Mouse (Mus musculus): ENCODE measurements around the gene Mrgpra1. TPM values are rescaled to one million over a fixed set of nuclear protein-coding genes. Genes with fewer than 3 reads are reported as not detected.

The Mrgpra1 gene
- polyA plus RNA-seq, 1 experiment from 2014 or later, result not detected

Other genes starting within 250 kb of the Mrgpra1 start
- 2.9 and 4.1 TPM in 2 replicates for gene Ptpn5, start 220.6 kb downstream of the Mrgpra1 start, polyA plus RNA-seq (2016; fragmentation: Nextera tagmentation; extraction: Ambion mirVana)
- gene Mrgpra6, start 149.3 kb downstream of the Mrgpra1 start, polyA plus RNA-seq (2016; fragmentation: Nextera tagmentation; extraction: Ambion mirVana), result not detected in 2 replicates
- gene Mrgpra9, start 101.4 kb downstream of the Mrgpra1 start, polyA plus RNA-seq (2016; fragmentation: Nextera tagmentation; extraction: Ambion mirVana), result not detected in 2 replicates
- not detected in 2 replicates for gene Mrgpra2a, start 97.9 kb upstream of the Mrgpra1 start, polyA plus RNA-seq (2016; fragmentation: Nextera tagmentation; extraction: Ambion mirVana)
- gene Mrgpra2b, start 174.6 kb upstream of the Mrgpra1 start, polyA plus RNA-seq (2016; fragmentation: Nextera tagmentation; extraction: Ambion mirVana), result not detected in 2 replicates
- gene Mrgpra3, start 247.1 kb upstream of the Mrgpra1 start, polyA plus RNA-seq (2016; fragmentation: Nextera tagmentation; extraction: Ambion mirVana), result not detected in 2 replicates